Mouse (Mus musculus): Measurements from ENCODE around the gene Tfrc.
A peak's percentile ranks its signal among the peaks of the same experiment; 100 is the strongest.

DNA sequence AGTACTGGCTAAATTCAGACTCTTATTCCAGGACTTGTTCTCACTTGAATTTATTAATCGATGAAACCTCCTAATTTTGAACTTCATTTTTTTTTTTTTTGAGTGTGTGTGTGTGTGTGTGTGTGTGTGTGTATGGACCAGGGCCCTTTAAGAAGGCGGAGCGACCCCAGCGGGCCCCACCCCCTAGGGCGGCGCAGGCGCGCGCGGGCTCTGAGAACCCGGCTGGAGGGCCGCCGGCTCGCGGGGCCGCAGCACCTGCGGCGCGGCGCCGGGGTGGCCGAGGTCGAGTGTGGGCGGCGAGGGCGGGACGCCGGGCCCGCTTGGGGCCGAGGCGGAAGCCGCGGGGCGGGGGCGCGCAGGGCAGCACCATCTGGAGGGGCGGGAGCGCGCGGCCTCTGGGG lies 34.9 kb downstream of the Tfrc start, which contains the start of gene Tnk2:
- TF ChIP-seq MAFK (IDR thresholded peaks at IDR 0.05; ENCODE audit: insufficient replicate concordance, low read length) (no peak), CTCF (conservative IDR thresholded peaks at IDR 0.05 in 1 of 2, IDR thresholded peaks at IDR 0.05 in 1 of 2; ENCODE audit: low read depth in 2 of 2, low read length in 2 of 2) (peak in 1 of 2 experiments; percentile 0; a peak in 1 of 4 replicates), ETS1 (conservative IDR thresholded peaks at IDR 0.05; ENCODE audit: low read depth, low read length) (no peak), EP300 (IDR thresholded peaks at IDR 0.05; ENCODE audit: low read length) (no peak), ZKSCAN1 (IDR thresholded peaks at IDR 0.05; ENCODE audit: borderline replicate concordance, low read depth, low read length) (no peak), MAX (IDR thresholded peaks at IDR 0.05; ENCODE audit: low read length) (no peak), POLR2A (IDR thresholded peaks at IDR 0.05; ENCODE audit: low read depth, low read length) (peak; percentile 76; the same call in 1 of the 2 replicates), ZNF384 (IDR thresholded peaks at IDR 0.05; ENCODE audit: low read depth, low read length) (peak; percentile 95), CHD2 (IDR thresholded peaks at IDR 0.05; ENCODE audit: low read length) (no peak), E2F4 (IDR thresholded peaks at IDR 0.05; ENCODE audit: insufficient replicate concordance, low read depth, low read length) (no peak), SIN3A (IDR thresholded peaks at IDR 0.05; ENCODE audit: low read length) (peak; percentile 60), KAT2A (IDR thresholded peaks at IDR 0.05; ENCODE audit: insufficient replicate concordance, low read length) (no peak), UBTF (IDR thresholded peaks at IDR 0.05; ENCODE audit: low read depth, low read length) (peak; percentile 66; the same call in 1 of the 2 replicates)
